Mouse (Mus musculus): ENCODE results near the gene Uqcc2. TPM values are rescaled to one million over a fixed set of nuclear protein-coding genes. Genes with fewer than 3 reads are reported as not detected.
A peak's percentile ranks its signal among the peaks of the same experiment; 100 is the strongest.

Gene Uqcc2
- polyA plus RNA-seq, 2 experiments = 233 to 343 TPM

DNA sequence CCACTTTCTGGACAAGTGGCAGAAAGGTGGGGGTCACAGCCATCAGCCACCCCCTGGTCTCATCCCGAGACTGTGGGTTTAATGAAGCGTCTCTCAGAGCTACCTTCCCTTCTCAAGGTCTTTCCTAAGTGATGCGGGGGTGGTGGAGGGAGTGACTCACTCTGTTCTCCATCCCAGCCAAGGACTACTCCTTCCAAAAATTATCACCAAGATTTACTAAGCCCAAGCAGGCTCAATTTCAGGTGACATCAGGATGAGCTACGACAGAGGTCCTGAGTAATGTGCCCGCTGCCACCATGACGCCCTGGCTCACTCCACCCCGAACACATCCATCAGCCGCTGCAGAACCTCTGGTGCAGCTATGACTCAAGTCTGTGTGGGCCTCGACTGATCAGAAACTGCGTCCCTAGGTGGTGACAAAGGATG is 2.5 kb downstream of the Uqcc2 start:
- Histone ChIP-seq H3K36me3 (ENCODE audit: control insufficient read depth, insufficient read depth, low read length) (peaks cover 15% of the 10 kb centered on the region), H3K4me3 (replicated peaks; ENCODE audit: low read length) (no peak overlapping the region), H3K27ac (replicated peaks; ENCODE audit: low read depth, low read length) (no peak overlapping the region), H3K27me3 (ENCODE audit: control insufficient read depth, insufficient read depth, low read length) (no peaks in the 10 kb centered on the region), H3K4me1 (ENCODE audit: control insufficient read depth, insufficient read depth, low read length) (peaks cover 18% of the 10 kb centered on the region), H3K4me2 (replicated peaks; ENCODE audit: low read depth, low read length, severe bottlenecking) (no peak overlapping the region), H3K9ac (ENCODE audit: low read depth, low read length, severe bottlenecking) (no peak overlapping the region), H3K9me3 (ENCODE audit: control insufficient read depth, low read length) (no peaks in the 10 kb centered on the region)
- DNase-seq (ENCODE audit: low spot score) (no peak), ATAC-seq (ENCODE audit: low FRiP score, low read depth) (no peak)
- no peak for TF ChIP-seq POLR2A (IDR thresholded peaks at IDR 0.05; ENCODE audit: borderline replicate concordance, extremely low read depth, insufficient read depth, insufficient read length)
- WGBS = 85% methylated on average over 10 of the region's 10 CpGs

DNA sequence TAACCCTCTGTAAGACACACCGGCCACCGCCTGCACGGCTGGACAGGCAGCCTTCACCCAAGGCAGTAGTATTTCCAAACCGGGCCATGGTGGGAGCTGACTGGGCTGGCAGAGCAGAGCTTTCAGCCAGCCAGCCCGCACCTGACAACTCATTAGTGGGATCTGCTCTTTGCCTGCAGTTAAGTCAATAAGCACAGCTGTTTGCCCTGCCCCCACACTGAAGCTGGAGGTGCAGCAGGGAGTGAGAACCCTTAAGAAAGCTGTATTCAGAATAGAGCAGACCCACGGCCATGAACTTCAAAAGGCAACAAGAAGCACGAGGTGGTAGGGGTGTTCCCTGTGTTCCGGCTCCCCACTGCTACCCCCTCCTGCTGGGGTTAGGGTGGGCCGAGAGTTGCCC is 3.5 kb downstream of the Uqcc2 start:
- H3K27me3 ChIP-seq (ENCODE audit: control insufficient read depth, insufficient read depth, low read length) = no peaks in the 10 kb centered on the region
- H3K4me3 ChIP-seq (replicated peaks; ENCODE audit: low read length) = no peak overlapping the region
- WGBS = 31% methylated on average over 9 of the region's 9 CpGs
- no peak for ATAC-seq (ENCODE audit: low FRiP score, low read depth)
- H3K4me2 ChIP-seq (replicated peaks; ENCODE audit: low read depth, low read length, severe bottlenecking) = no peak overlapping the region
- no peak overlapping the region for H3K27ac ChIP-seq (replicated peaks; ENCODE audit: low read depth, low read length)
- H3K4me1 ChIP-seq (ENCODE audit: control insufficient read depth, insufficient read depth, low read length) = peaks cover 18% of the 10 kb centered on the region
- no peak for TF ChIP-seq POLR2A (IDR thresholded peaks at IDR 0.05; ENCODE audit: borderline replicate concordance, extremely low read depth, insufficient read depth, insufficient read length)
- H3K36me3 ChIP-seq (ENCODE audit: control insufficient read depth, insufficient read depth, low read length) = peaks cover 20% of the 10 kb centered on the region
- no peak for DNase-seq (ENCODE audit: low spot score)
- H3K9ac ChIP-seq (ENCODE audit: low read depth, low read length, severe bottlenecking) = peak overlapping the region; percentile 34
- no peaks in the 10 kb centered on the region for H3K9me3 ChIP-seq (ENCODE audit: control insufficient read depth, low read length)

DNA sequence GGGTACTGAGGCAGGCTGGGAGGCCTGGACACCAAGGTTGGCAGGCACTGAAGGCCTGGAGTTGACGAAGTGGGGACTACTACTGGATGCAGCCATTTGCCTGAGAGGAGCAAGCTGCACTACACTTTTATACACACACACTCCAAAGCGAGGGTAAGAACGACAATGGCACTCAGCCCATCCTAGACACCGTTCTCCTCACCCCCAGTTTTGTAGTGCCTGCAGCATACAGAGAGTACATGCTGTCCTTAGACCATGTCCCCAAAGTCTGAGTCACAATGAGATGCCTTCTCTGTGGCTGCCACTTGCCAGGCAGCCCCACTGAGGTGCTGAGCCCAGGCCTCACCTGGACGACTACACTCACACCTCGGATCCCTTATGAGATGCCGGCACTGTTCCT is 3.9 kb downstream of the Uqcc2 start:
- H3K9ac ChIP-seq (ENCODE audit: low read depth, low read length, severe bottlenecking) = no peak overlapping the region
- H3K27me3 ChIP-seq (ENCODE audit: control insufficient read depth, insufficient read depth, low read length) = no peaks in the 10 kb centered on the region
- ATAC-seq (ENCODE audit: low FRiP score, low read depth) (no peak), DNase-seq (ENCODE audit: low spot score) (no peak)
- no peak overlapping the region for H3K4me2 ChIP-seq (replicated peaks; ENCODE audit: low read depth, low read length, severe bottlenecking)
- H3K9me3 ChIP-seq (ENCODE audit: control insufficient read depth, low read length) = no peaks in the 10 kb centered on the region
- H3K36me3 ChIP-seq (ENCODE audit: control insufficient read depth, insufficient read depth, low read length) = peaks cover 22% of the 10 kb centered on the region
- no peak overlapping the region for H3K4me3 ChIP-seq (replicated peaks; ENCODE audit: low read length)
- H3K4me1 ChIP-seq (ENCODE audit: control insufficient read depth, insufficient read depth, low read length) = peaks cover 16% of the 10 kb centered on the region
- H3K27ac ChIP-seq (replicated peaks; ENCODE audit: low read depth, low read length) = no peak overlapping the region
- TF ChIP-seq POLR2A (IDR thresholded peaks at IDR 0.05; ENCODE audit: borderline replicate concordance, extremely low read depth, insufficient read depth, insufficient read length) = no peak
- WGBS = 83% methylated on average over 7 of the region's 7 CpGs

GRCm38 (mm10) chr17:27129291-27129690 is 4.4 kb downstream of the Uqcc2 start:
- TF ChIP-seq POLR2A (IDR thresholded peaks at IDR 0.05; ENCODE audit: borderline replicate concordance, extremely low read depth, insufficient read depth, insufficient read length) = no peak
- H3K4me2 ChIP-seq (replicated peaks; ENCODE audit: low read depth, low read length, severe bottlenecking) = no peak overlapping the region
- H3K36me3 ChIP-seq (ENCODE audit: control insufficient read depth, insufficient read depth, low read length) = peaks cover 26% of the 10 kb centered on the region
- no peaks in the 10 kb centered on the region for H3K9me3 ChIP-seq (ENCODE audit: control insufficient read depth, low read length)
- H3K27ac ChIP-seq (replicated peaks; ENCODE audit: low read depth, low read length) = no peak overlapping the region
- H3K9ac ChIP-seq (ENCODE audit: low read depth, low read length, severe bottlenecking) = no peak overlapping the region
- H3K4me3 ChIP-seq (replicated peaks; ENCODE audit: low read length) = no peak overlapping the region
- no peaks in the 10 kb centered on the region for H3K27me3 ChIP-seq (ENCODE audit: control insufficient read depth, insufficient read depth, low read length)
- DNase-seq (ENCODE audit: low spot score) = no peak
- H3K4me1 ChIP-seq (ENCODE audit: control insufficient read depth, insufficient read depth, low read length) = peaks cover 16% of the 10 kb centered on the region
- 56% methylated on average over 13 of the region's 13 CpGs for WGBS
- no peak for ATAC-seq (ENCODE audit: low FRiP score, low read depth)

DNA sequence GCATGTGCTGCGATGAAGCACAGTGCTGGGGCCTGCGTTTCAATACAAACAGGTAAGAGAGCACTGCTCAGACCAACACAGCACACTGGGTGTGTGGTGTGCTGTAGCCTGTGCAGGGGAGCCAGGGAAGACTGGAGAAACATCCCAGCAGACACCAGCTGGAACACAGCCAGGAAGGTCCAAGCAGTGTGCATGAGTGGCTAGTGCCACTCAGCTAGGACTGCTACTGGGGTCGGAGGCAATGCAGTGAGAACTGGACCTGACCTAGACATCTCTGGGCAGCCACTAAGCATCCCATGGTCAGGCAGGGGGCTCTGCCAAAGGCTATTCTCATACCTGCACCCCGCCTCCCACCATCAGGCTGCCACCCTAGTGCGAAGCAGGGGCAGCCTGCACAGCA is 5.5 kb downstream of the Uqcc2 start:
- no peak overlapping the region for H3K27ac ChIP-seq (replicated peaks; ENCODE audit: low read depth, low read length)
- WGBS = 90% methylated on average over 5 of the region's 5 CpGs
- no peak overlapping the region for H3K4me3 ChIP-seq (replicated peaks; ENCODE audit: low read length)
- no peaks in the 10 kb centered on the region for H3K9me3 ChIP-seq (ENCODE audit: control insufficient read depth, low read length)
- no peak overlapping the region for H3K4me2 ChIP-seq (replicated peaks; ENCODE audit: low read depth, low read length, severe bottlenecking)
- H3K27me3 ChIP-seq (ENCODE audit: control insufficient read depth, insufficient read depth, low read length) = no peaks in the 10 kb centered on the region
- H3K9ac ChIP-seq (ENCODE audit: low read depth, low read length, severe bottlenecking) = no peak overlapping the region
- no peak for ATAC-seq (ENCODE audit: low FRiP score, low read depth)
- peaks cover 37% of the 10 kb centered on the region for H3K36me3 ChIP-seq (ENCODE audit: control insufficient read depth, insufficient read depth, low read length)
- no peak for DNase-seq (ENCODE audit: low spot score)
- peaks cover 13% of the 10 kb centered on the region for H3K4me1 ChIP-seq (ENCODE audit: control insufficient read depth, insufficient read depth, low read length)
- TF ChIP-seq POLR2A (IDR thresholded peaks at IDR 0.05; ENCODE audit: borderline replicate concordance, extremely low read depth, insufficient read depth, insufficient read length) = no peak

DNA sequence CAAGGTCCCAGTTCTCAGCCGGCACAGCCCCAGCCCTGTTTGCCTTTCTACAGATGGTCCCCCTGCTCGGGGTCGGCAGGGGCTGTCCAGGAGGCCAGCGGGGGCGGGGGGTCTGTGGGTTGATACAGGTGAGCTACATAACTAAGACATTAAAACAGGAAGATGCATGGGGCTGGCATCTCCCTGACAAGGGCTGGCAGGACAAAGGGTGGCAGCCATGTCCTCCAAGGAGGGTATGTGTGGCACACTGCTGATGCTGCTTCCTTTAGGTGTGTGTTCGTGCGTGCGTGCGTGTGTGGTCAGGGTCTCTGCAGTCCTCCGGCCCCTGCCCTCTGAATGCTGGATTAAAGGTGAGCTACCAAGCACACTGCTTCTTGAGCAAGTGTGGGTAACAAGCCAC is 6.7 kb downstream of the Uqcc2 start:
- Histone ChIP-seq H3K4me3 (replicated peaks; ENCODE audit: low read length) (no peak overlapping the region), H3K27ac (replicated peaks; ENCODE audit: low read depth, low read length) (no peak overlapping the region), H3K9ac (ENCODE audit: low read depth, low read length, severe bottlenecking) (no peak overlapping the region), H3K36me3 (ENCODE audit: control insufficient read depth, insufficient read depth, low read length) (peaks cover 47% of the 10 kb centered on the region), H3K4me1 (ENCODE audit: control insufficient read depth, insufficient read depth, low read length) (peaks cover 10% of the 10 kb centered on the region; the same call in 1 of the 2 replicates), H3K27me3 (ENCODE audit: control insufficient read depth, insufficient read depth, low read length) (no peaks in the 10 kb centered on the region), H3K9me3 (ENCODE audit: control insufficient read depth, low read length) (no peaks in the 10 kb centered on the region), H3K4me2 (replicated peaks; ENCODE audit: low read depth, low read length, severe bottlenecking) (no peak overlapping the region)
- no peak for DNase-seq (ENCODE audit: low spot score)
- WGBS = 82% methylated on average over 10 of the region's 10 CpGs
- TF ChIP-seq POLR2A (IDR thresholded peaks at IDR 0.05; ENCODE audit: borderline replicate concordance, extremely low read depth, insufficient read depth, insufficient read length) = no peak
- no peak for ATAC-seq (ENCODE audit: low FRiP score, low read depth)
